Mouse (Mus musculus): ENCODE measurements around the gene Bmp7. TPM values are rescaled to one million over a fixed set of nuclear protein-coding genes. Genes with fewer than 3 reads are reported as not detected.

Gene Bmp7
- total RNA-seq, 2 experiments from 2014 or later, result 0.04 TPM; not detected in 1

- ATAC-seq (ENCODE audit: poor library complexity, severe bottlenecking), result no peak
Observed at GRCm38 (mm10) chr2:172950119-172950676, 10.1 kb upstream of the Bmp7 start.

GRCm38 (mm10) chr2:172949051-172949450, 8.9 kb upstream of the Bmp7 start:
- ATAC-seq (ENCODE audit: poor library complexity, severe bottlenecking), result no peak

- no peak for ATAC-seq (ENCODE audit: poor library complexity, severe bottlenecking)
Observed at GRCm38 (mm10) chr2:172940799-172941163, 660 bp upstream of the Bmp7 start.

GRCm38 (mm10) chr2:172939639-172940002, 500 bp downstream of the Bmp7 start:
- ATAC-seq (ENCODE audit: poor library complexity, severe bottlenecking), result 0 out of 2 replicates have a peak, but pooled peaks have one; percentile 30

GRCm38 (mm10) chr2:172938761-172939638, 1.1 kb downstream of the Bmp7 start:
- no peak for ATAC-seq (ENCODE audit: poor library complexity, severe bottlenecking)

DNA sequence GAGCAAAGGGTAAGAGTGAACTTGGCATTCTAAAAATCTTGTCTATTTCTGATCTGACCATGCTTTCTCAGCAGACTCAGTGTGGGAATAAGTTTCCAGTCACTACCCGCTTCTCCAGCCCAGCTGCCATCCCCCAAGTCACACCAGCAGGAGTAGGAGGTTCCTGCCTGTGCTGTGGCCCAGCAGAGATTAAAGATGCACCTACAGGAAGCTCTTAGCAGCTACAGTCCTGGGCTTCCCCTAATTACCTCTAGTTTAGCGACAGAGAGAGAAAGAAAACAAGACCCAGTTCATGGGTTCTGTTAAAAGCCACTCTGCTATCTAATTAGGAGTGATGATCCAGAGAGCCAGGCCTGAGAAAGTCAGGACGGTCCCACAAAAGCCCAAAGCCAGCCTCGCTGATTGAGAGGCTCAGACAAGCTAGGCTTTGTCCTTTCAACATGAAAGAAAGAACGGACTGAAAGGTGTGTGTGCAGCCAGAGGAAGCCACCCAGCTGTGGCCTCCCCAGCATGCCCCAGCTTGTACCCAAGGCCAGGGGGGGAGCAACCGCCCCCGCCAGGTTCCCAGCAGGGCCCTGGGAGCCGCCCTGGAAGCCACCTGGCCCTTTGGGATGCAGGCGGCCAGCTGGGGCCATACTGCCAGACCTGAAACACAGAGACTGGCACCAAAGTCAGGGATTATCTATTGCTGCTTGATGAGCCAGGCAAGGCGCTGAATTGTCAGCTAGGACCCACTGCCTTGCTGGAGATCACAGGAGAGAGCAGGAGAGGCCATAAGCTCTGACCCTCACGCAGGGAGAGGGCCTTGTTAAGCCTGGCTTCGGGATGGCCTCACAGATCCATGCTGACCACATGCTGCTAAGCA, 2.6 kb downstream of the Bmp7 start:
- no peak for ATAC-seq (ENCODE audit: poor library complexity, severe bottlenecking)

DNA sequence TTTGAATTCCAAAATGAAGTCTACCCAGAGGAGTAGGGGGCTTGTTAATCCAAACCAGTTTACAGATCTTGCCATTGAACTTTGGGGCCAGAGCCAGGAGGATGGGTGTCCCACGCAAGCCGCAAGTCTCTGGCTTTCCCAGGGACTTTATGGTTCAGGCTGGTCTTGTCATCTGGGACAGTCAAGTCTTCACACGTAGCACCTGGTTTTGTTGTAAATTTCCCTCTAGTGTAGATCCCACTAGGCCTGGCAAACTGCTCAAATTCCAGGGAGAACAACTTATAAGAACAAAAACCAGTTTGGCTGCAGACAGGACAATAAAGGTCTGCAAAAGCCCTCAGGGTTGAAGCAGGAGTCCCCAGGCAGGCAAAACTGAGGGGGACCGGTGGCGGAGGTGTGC, 3.3 kb downstream of the Bmp7 start:
- ATAC-seq (ENCODE audit: poor library complexity, severe bottlenecking), result no peak

- ATAC-seq (ENCODE audit: poor library complexity, severe bottlenecking), result no peak
Observed at GRCm38 (mm10) chr2:172935776-172936562, 4.2 kb downstream of the Bmp7 start.

- ATAC-seq (ENCODE audit: poor library complexity, severe bottlenecking), result no peak
Observed at GRCm38 (mm10) chr2:172934891-172935740, 5.0 kb downstream of the Bmp7 start.

DNA sequence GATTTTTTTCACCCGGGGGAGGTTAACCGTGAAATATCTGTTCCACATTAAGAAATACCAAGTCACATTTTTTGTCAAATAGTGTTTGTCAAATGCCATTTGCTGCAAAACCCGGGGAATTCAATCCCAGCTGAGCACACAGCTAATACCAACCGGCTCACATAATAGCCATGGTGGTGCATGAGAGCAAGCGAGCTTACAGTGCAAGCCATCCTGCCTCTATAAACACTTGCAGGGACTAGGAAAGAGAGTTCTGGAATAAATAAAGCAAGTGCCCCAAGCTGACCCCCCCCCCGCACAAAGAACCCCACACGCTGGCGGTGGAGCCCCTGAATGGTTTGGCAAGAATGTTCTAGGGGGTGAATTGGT, 5.7 kb downstream of the Bmp7 start:
- ATAC-seq (ENCODE audit: poor library complexity, severe bottlenecking), result no peak

GRCm38 (mm10) chr2:172933631-172934419, 6.3 kb downstream of the Bmp7 start:
- ATAC-seq (ENCODE audit: poor library complexity, severe bottlenecking), result peak; percentile 63

DNA sequence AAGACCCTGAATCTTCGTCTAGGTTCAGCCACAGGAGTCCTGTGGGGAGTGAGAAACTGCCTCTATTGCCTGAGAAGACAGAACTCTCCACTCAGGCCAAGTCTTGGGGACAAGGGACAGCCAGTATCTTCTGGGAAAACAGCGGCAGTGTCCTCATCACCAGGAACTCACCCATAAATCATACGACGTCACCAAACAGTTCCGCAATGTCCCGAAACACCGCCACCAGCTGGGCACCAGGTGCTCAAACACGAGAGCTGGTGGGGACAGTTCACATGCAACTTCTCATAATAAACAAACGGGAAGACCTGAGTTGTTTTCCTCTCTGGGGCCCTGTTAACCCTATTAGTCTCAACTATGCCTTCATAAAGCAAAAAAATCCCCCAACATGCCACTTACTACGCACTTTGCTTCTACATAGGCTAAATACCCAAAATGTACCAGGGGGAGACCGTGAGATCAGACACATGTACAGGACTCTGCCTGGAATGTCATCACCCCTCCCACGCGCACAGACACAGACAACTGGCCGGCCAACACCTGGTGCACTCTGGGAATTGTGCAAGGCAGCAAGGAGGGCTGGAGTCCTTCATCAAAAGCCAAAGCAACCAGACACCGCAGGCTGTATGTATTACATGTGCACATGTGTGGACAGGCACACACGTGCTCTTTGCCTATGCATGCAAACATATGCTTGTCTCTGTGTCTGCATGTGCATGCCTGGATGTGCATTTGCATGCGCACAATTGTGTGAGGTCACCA, 8.8 kb downstream of the Bmp7 start:
- no peak for ATAC-seq (ENCODE audit: poor library complexity, severe bottlenecking)

- ATAC-seq (ENCODE audit: poor library complexity, severe bottlenecking), result no peak
Observed at GRCm38 (mm10) chr2:172929905-172930436, 10.2 kb downstream of the Bmp7 start.

DNA sequence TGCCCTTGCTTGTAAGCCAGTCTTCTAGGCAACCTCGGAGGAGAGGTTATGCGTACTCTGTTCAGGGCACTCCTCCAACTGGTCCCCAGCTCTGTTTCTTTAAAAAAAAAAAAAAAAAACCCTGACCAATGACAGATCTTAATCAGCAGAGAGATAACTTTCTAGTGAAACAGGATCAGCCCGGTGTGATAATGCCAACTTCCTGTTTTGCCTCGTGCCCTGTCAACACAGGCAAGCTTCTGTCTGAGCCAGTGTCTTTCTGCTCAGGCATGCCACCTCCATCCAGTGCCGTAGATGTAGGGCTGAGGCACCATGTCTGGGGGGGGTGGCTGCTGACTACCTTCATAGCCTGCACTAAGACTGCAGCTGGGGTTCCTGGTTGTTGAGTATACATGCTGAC, 12.5 kb downstream of the Bmp7 start:
- peak; percentile 92 for ATAC-seq (ENCODE audit: poor library complexity, severe bottlenecking)

- peak; percentile 27; the same call in 1 of the 2 replicates for ATAC-seq (ENCODE audit: poor library complexity, severe bottlenecking)
Observed at GRCm38 (mm10) chr2:172926311-172926710, 13.8 kb downstream of the Bmp7 start.

DNA sequence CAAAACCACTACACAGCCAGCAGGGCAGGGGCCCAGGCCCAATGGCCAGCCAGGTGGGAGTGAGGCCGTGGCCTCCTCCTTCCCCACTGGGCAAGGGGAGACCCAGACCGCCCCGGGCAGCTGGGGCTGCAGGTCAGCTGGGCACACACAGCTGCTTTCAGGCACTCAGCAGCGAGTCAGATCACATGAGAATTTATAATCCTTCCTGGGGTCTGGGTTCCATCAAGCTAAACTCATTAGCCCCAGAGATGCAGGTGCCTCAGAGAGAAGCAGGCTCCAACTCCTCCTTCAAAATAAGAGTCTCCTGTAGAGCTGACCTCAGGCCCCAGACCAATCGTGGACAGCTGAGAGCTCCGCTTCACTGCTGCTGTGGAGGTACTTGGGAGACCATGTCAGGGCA, 15.2 kb downstream of the Bmp7 start:
- no peak for ATAC-seq (ENCODE audit: poor library complexity, severe bottlenecking)

GRCm38 (mm10) chr2:172923198-172923597, 16.9 kb downstream of the Bmp7 start:
- no peak for ATAC-seq (ENCODE audit: poor library complexity, severe bottlenecking)

DNA sequence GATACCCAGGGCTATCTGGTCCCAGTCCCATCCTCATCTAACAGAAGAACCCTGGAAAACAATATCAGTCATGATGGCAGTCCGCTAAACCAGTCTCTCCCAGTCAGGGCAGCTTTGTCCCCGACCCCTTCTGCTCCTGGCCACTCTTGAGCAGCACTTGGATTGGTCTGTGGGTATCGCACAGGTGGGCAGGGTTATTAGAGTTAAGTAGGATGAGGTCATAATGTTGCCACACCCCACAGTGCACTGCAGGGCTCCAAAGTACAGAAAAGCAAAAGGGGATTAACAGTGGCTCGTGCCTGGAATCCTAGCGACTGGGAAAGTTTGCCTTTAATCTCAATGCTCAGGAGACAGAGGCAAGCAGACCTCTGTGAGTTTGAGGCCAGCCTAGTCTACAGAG, 17.5 kb downstream of the Bmp7 start:
- no peak for ATAC-seq (ENCODE audit: poor library complexity, severe bottlenecking)

All from megakaryocyte, adult 5-6 weeks (primary cell).